Mouse (Mus musculus) CH12.LX (cell line): ENCODE results near the gene Prr36. TPM values are rescaled to one million over a fixed set of nuclear protein-coding genes. Genes with fewer than 3 reads are reported as not detected.

Experiments
- DNase-seq: peaks from one replicate; pipeline ENCODE4 v3.0.0-alpha.2; 2013; ENCODE audit errors: extremely low read depth
- H3K27ac ChIP-seq: 2 replicates; pipeline ENCODE4 v1.5.1; 2012; ENCODE audit warnings: low read depth, mild to moderate bottlenecking, control low read depth, moderate library complexity; ENCODE audit not compliant: insufficient read depth
- H3K27me3 ChIP-seq: replicated peaks from 2 replicates; pipeline ENCODE3; 2012; ENCODE audit warnings: inconsistent platforms
- H3K36me3 ChIP-seq, 2 experiments: replicated peaks in 1 of 2; 2 replicates each; pipeline versions ENCODE3 to v1.6.1; 2012; ENCODE audit warnings: inconsistent platforms in 1 of 2, low read length in 1 of 2, mild to moderate bottlenecking in 1 of 2, mixed read lengths in 1 of 2, moderate library complexity in 1 of 2; ENCODE audit not compliant: control insufficient read depth in 1 of 2, insufficient read depth in 1 of 2
- H3K4me1 ChIP-seq, 2 experiments: 2 replicates each; pipeline ENCODE4 v1.6.1; 2012; ENCODE audit warnings: inconsistent platforms in 1 of 2, moderate library complexity in 1 of 2; ENCODE audit not compliant: insufficient read depth in 2 of 2, control insufficient read depth in 1 of 2
- H3K4me2 ChIP-seq: 2 replicates; pipeline ENCODE4 v1.6.1; 2012; ENCODE audit warnings: low read depth, mild to moderate bottlenecking, control low read depth; ENCODE audit not compliant: poor library complexity, insufficient read depth, severe bottlenecking
- H3K4me3 ChIP-seq, 3 experiments: fragments of 150-350 bp in 1 of 3; sonication (generic) in 1 of 3; replicated peaks in 1 of 3; 2 replicates each; pipeline versions ENCODE3 to v1.5.1; 2011 to 2012; ENCODE audit warnings: low read depth in 2 of 3, low read length in 2 of 3, mild to moderate bottlenecking in 2 of 3, moderate library complexity in 2 of 3, control low read depth in 1 of 3, improper control_type of control experiment in 1 of 3, inconsistent platforms in 1 of 3, mixed read lengths in 1 of 3; ENCODE audit not compliant: poor library complexity in 1 of 3
- H3K79me2 ChIP-seq: replicated peaks from 2 replicates; pipeline ENCODE4 v1.6.1; 2012; ENCODE audit warnings: mild to moderate bottlenecking, moderate library complexity; ENCODE audit not compliant: control insufficient read depth, poor library complexity, insufficient read depth, severe bottlenecking; ENCODE audit errors: extremely low read depth
- H3K9ac ChIP-seq: 2 replicates; pipeline ENCODE4 v1.6.1; 2012; ENCODE audit warnings: low read depth, mild to moderate bottlenecking, control low read depth, moderate library complexity; ENCODE audit not compliant: insufficient read depth
- H3K9me3 ChIP-seq: replicated peaks from 2 replicates; pipeline ENCODE3; 2012; ENCODE audit warnings: low read length, inconsistent platforms, mixed read lengths
- BHLHE40 ChIP-seq: IDR thresholded peaks from 2 replicates; pipeline ENCODE4 v1.6.1; 2011; ENCODE audit warnings: mild to moderate bottlenecking, low read depth, low read length, improper control_type of control experiment
- CHD1 ChIP-seq: IDR thresholded peaks from 2 replicates; pipeline ENCODE4 v1.6.1; 2012; ENCODE audit warnings: low read depth, low read length, improper control_type of control experiment, inconsistent platforms
- CHD2 ChIP-seq: IDR thresholded peaks from 2 replicates; pipeline ENCODE4 v1.6.1; 2011; ENCODE audit warnings: low read length, improper control_type of control experiment
- CTCF ChIP-seq, 2 experiments: IDR thresholded peaks in 1 of 2; conservative IDR thresholded peaks in 1 of 2; 2 replicates each; pipeline ENCODE4 v1.5.1; 2011 to 2012; ENCODE audit warnings: low read depth in 2 of 2, low read length in 2 of 2, improper control_type of control experiment in 1 of 2, inconsistent platforms in 1 of 2, mild to moderate bottlenecking in 1 of 2, moderate library complexity in 1 of 2
- EP300 ChIP-seq: IDR thresholded peaks from 2 replicates; pipeline ENCODE4 v1.6.1; 2011; ENCODE audit warnings: low read length, improper control_type of control experiment
- ETS1 ChIP-seq: conservative IDR thresholded peaks from 2 replicates; pipeline ENCODE4 v1.6.1; 2012; ENCODE audit warnings: low read depth, mild to moderate bottlenecking, inconsistent platforms, low read length, improper control_type of control experiment, moderate library complexity
- IRF4 ChIP-seq: IDR thresholded peaks from 2 replicates; pipeline ENCODE4 v1.6.1; 2014; ENCODE audit warnings: low read depth, mild to moderate bottlenecking, inconsistent platforms, low read length, improper control_type of control experiment
- JUN ChIP-seq: IDR thresholded peaks from 2 replicates; pipeline ENCODE4 v1.6.1; 2011; ENCODE audit warnings: low read depth, mild to moderate bottlenecking, low read length, improper control_type of control experiment, moderate library complexity; ENCODE audit not compliant: insufficient read depth
- KAT2A ChIP-seq: IDR thresholded peaks from 2 replicates; pipeline ENCODE4 v1.6.1; 2012; ENCODE audit warnings: low read length, improper control_type of control experiment, inconsistent platforms; ENCODE audit not compliant: insufficient replicate concordance
- MAZ ChIP-seq: IDR thresholded peaks from 2 replicates; pipeline ENCODE4 v1.6.1; 2012; ENCODE audit warnings: low read depth, mild to moderate bottlenecking, inconsistent platforms, low read length, improper control_type of control experiment, moderate library complexity
- MEF2A ChIP-seq: IDR thresholded peaks from 2 replicates; pipeline ENCODE4 v1.6.1; 2014; ENCODE audit warnings: low read depth, mild to moderate bottlenecking, inconsistent platforms, low read length, improper control_type of control experiment, borderline replicate concordance
- NELFE ChIP-seq: IDR thresholded peaks from 2 replicates; pipeline ENCODE4 v1.6.1; 2011; ENCODE audit warnings: low read depth, low read length, improper control_type of control experiment
- PAX5 ChIP-seq: IDR thresholded peaks from 2 replicates; pipeline ENCODE4 v1.6.1; 2012; ENCODE audit warnings: low read length, inconsistent platforms, mixed read lengths
- POLR2A ChIP-seq: IDR thresholded peaks from 2 replicates; pipeline ENCODE4 v1.6.1; 2011; ENCODE audit warnings: low read depth, mild to moderate bottlenecking, improper control_type of control experiment, low read length
- SIN3A ChIP-seq: IDR thresholded peaks from 2 replicates; pipeline ENCODE4 v1.6.1; 2012; ENCODE audit warnings: low read length, improper control_type of control experiment, inconsistent platforms
- SMC3 ChIP-seq: IDR thresholded peaks from 2 replicates; pipeline ENCODE4 v1.6.1; 2011; ENCODE audit warnings: low read depth, low read length, improper control_type of control experiment
- TCF12 ChIP-seq: IDR thresholded peaks from 2 replicates; pipeline ENCODE4 v1.6.1; 2014; ENCODE audit warnings: low read depth, mild to moderate bottlenecking, inconsistent platforms, low read length, improper control_type of control experiment
- USF2 ChIP-seq: conservative IDR thresholded peaks from 2 replicates; pipeline ENCODE4 v1.6.1; 2011; ENCODE audit warnings: low read depth, low read length, improper control_type of control experiment
- ZNF384 ChIP-seq: IDR thresholded peaks from 2 replicates; pipeline ENCODE4 v1.6.1; 2012; ENCODE audit warnings: low read depth, low read length, improper control_type of control experiment, inconsistent platforms
- dilution Hi-C: fragments of 300-500 bp; cut with MboI; formaldehyde crosslinking; loops from 2 replicates; pipeline ENCODE4 v1.14.3; 2020; ENCODE audit warnings: low sequenced_read_pairs; ENCODE audit not compliant: extremely low pct_unique_long_range_greater_than_20kb, extremely low pct_ligation_motif_present
- in situ Hi-C: fragments of 300-500 bp; cut with MboI; formaldehyde crosslinking; loops from 3 replicates; pipeline ENCODE4 v1.14.3; 2019; ENCODE audit warnings: low sequenced_read_pairs, low pct_ligation_motif_present, low pct_unique_long_range_greater_than_20kb, mixed read lengths
- polyA plus RNA-seq: library from polyadenylated mRNA; unstranded; fragments of >175 nt; gene quantifications from 2 replicates; pipeline ENCODE4 v1.2.1, GENCODE M21; 2012; ENCODE audit warnings: low read depth; ENCODE audit not compliant: insufficient read length
- total RNA-seq, 2 experiments: library from RNA; depleted of rRNA; stranded (reverse); fragments of 300-350 nt in 1 of 2; fragments of >200 nt in 1 of 2; gene quantifications; 2 replicates each; pipeline ENCODE4 v1.2.3; 2012 to 2014

Gene Prr36
- total and polyA plus RNA-seq, 3 experiments = 0.05 to 0.59 (median 0.13) TPM

DNA sequence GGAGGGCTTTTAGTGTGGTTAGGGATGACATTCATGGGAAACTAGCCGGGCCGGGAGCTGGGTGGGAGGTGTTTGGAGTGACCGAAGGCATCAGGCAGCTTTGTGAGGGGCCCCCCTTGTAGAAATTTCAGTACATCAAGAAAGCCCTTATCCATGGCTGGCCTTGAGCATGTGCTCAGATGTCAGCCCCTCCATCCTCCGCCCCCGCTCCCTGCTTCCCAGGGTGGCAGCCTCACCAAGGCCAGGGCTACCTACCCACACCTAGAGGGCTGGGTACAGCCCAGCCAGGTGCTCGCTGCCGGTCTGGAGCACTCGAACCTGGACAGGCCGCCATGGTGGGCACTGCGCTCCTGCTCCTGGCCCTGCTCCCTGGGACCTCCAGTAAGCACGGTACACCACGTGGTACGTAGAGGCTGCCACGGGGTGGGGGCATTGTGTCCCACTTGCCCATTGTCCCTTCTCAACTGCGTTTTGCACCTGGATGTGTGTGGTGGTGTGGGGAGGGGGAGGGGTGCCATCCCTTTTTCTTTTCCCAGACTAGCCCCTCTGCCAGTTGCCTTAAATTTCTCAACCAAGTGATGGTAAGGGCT, 30.8 kb upstream of the Prr36 start, which contains the start of gene Tgfbr3l:
Gene Tgfbr3l, plus strand, starts transcription at position 264 of the 590 bp plus-strand sequence.
- H3K79me2 ChIP-seq = no peaks in the 10 kb centered on the region
- in situ Hi-C loops (no loop called here), dilution Hi-C loops (no loop called here)
- H3K9me3 ChIP-seq = no peaks in the 10 kb centered on the region
- H3K27me3 ChIP-seq = no peaks in the 10 kb centered on the region
- no peak for DNase-seq
- TF ChIP-seq KAT2A (no peak), BHLHE40 (no peak), MAZ (no peak), ETS1 (no peak), JUN (no peak), MEF2A (no peak), PAX5 (no peak), CTCF (conservative IDR thresholded peaks at IDR 0.05 in 1 of 2, IDR thresholded peaks at IDR 0.05 in 1 of 2; ENCODE audit: low read depth in 2 of 2, low read length in 2 of 2) (no peak), SMC3 (no peak), IRF4 (no peak), CHD1 (no peak), EP300 (no peak)
- H3K4me1 ChIP-seq = peaks cover 6% of the 10 kb centered on the region in 2 experiments; a peak in 3 of 4 replicates
- 0 out of 2 replicates have a peak within 1 kb of the TSS, but pooled peaks have one; percentile 22 for H3K27ac ChIP-seq
- peaks cover 64 to 82% of the 10 kb centered on the region in 2 experiments for H3K36me3 ChIP-seq
- no peak within 1 kb of the TSS for H3K4me3 ChIP-seq
- no peak within 1 kb of the TSS for H3K4me2 ChIP-seq
- H3K9ac ChIP-seq = no peak within 1 kb of the TSS

GRCm38 (mm10) chr8:4247241-4247640, 30.0 kb upstream of the Prr36 start:
- no peak overlapping the region for H3K27ac ChIP-seq
- H3K4me2 ChIP-seq = no peak overlapping the region
- H3K4me3 ChIP-seq = no peak overlapping the region
- no peak overlapping the region for H3K9ac ChIP-seq
- in situ Hi-C loops = no loop called here
- no peaks in the 10 kb centered on the region for H3K27me3 ChIP-seq
- DNase-seq = no peak
- H3K9me3 ChIP-seq = no peaks in the 10 kb centered on the region
- no peak for TF ChIP-seq TCF12
- TF ChIP-seq JUN = no peak
- no peak for TF ChIP-seq POLR2A
- TF ChIP-seq CHD2 = no peak
- TF ChIP-seq MEF2A = no peak
- no peak for TF ChIP-seq NELFE
- TF ChIP-seq SMC3 = no peak
- TF ChIP-seq PAX5 = no peak
- TF ChIP-seq SIN3A = no peak
- no peak for TF ChIP-seq USF2
- TF ChIP-seq EP300 = no peak
- no peak for TF ChIP-seq ZNF384
- no peak for TF ChIP-seq IRF4
- TF ChIP-seq ETS1 = no peak
- H3K79me2 ChIP-seq = no peaks in the 10 kb centered on the region
- H3K36me3 ChIP-seq = peaks cover 73 to 90% of the 10 kb centered on the region in 2 experiments
- dilution Hi-C loops = no loop called here
- H3K4me1 ChIP-seq = peaks cover 1 to 3% of the 10 kb centered on the region in 2 experiments; a peak in 2 of 4 replicates
